Mouse (Mus musculus) layer of hippocampus, adult 18-20 months (tissue): ENCODE measurements around the gene Ddit4. TPM values are rescaled to one million over a fixed set of nuclear protein-coding genes. Genes with fewer than 3 reads are reported as not detected.

Experiments used
- DNase-seq, 2 experiments: peaks; one replicate each; pipeline ENCODE4 v3.0.0; 2022; ENCODE audit warnings: low spot score in 2 of 2
- total RNA-seq, 2 experiments: library from RNA; stranded (reverse); gene quantifications; 2 replicates each; pipeline ENCODE4 v1.2.3; 2021

Ddit4 gene
- total RNA-seq, 2 experiments from 2014 or later: 69.7 to 89.5 TPM

- peak; percentile 54 to 81 for DNase-seq
Observed at GRCm38 (mm10) chr10:59920810-59921681, 30.6 kb downstream of the Ddit4 start.

- DNase-seq: no peak
Observed at GRCm38 (mm10) chr10:59920485-59920809, 31.2 kb downstream of the Ddit4 start.

DNA sequence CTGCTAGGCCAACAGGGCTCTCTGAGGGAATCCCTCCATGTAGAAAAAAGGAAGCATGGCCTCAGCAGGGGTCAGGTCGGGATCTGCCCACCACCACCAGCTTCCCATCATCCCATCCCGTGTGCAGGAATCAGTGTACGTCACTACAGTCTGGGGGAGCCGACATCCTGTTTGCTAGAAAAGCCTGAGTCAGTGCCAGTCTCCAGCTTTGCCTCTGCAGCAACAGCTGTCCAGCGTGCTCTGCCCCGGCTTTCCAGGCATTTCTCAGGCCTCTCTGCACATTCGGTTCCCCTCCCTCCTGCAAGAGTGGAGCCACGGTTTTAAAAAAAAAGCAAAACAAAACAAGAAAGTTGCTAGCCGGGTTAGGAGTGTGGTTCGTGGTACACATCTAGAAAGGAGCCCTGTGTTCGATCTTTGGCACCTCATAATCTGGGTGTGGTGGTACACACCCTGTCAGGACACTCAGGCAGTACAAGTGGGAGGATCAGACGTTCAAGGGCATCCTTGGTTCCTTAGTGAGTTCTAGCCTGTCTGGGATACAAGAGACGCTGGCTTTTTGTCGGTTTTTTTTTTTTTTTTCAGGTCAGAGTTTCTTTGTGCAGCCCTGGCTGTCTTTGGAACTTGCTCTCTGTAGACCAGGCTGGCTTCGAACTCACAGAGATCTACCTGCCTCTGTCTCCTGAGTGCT is 32.0 kb downstream of the Ddit4 start:
- DNase-seq: no peak

GRCm38 (mm10) chr10:59918111-59918510 is 33.5 kb downstream of the Ddit4 start:
- no peak for DNase-seq

- no peak for DNase-seq
Observed at GRCm38 (mm10) chr10:59916649-59917048, 35.0 kb downstream of the Ddit4 start.

DNA sequence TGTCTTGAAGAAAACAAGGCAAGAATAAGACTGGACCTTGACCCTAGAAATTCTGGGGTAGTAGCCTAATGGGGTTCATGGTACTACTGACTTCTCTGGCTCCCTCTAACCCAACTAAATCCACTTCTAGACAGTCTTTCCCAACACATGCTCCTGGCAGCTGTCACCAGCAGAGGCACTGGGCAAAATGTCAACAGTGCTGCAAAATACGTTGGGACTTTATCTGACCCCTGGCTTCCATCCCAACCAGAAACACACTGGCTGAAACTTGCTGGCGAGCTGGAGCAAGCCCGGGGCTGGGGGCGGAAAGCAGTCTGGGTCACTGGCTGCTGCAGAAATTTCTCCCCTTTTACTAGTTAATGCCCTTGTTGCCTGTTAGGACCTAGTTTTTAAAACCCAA is 35.5 kb downstream of the Ddit4 start:
- DNase-seq: no peak

DNA sequence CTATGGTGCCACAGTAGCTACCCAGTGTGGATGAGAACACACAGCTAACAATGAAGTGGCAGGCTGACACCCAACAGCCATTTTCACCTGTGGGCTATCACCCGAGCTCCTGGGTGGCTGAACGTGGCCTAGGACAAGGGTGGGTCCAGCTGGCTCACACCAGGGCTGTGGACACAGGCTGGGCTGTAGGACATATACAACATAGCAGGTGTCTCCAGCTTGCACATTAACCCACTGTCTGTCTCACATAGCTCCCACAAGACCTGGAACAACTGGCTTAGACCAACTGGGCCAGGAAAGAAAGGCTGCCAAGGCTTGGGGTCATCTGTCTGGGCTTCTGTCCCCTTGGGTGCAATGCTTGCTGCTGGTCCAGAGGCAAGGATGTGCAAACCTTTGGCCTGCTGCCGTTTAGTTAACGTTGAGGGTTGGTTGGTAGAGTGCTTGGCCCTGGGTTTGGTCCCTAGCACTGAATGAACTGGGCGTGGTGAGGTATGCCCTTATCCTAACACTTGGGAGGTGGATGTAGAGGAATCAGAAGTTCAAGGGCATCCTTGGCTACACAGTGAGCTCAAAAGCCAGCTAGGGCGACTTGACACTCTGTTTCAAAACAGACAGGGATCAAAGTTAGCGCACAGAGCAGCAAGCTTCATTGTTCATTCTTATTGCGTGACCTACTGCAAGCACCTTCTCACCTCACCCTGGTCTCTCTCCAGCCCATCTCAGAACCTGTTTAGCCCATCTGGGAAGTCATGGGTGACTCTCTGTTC is 36.3 kb downstream of the Ddit4 start:
- DNase-seq: no peak

DNA sequence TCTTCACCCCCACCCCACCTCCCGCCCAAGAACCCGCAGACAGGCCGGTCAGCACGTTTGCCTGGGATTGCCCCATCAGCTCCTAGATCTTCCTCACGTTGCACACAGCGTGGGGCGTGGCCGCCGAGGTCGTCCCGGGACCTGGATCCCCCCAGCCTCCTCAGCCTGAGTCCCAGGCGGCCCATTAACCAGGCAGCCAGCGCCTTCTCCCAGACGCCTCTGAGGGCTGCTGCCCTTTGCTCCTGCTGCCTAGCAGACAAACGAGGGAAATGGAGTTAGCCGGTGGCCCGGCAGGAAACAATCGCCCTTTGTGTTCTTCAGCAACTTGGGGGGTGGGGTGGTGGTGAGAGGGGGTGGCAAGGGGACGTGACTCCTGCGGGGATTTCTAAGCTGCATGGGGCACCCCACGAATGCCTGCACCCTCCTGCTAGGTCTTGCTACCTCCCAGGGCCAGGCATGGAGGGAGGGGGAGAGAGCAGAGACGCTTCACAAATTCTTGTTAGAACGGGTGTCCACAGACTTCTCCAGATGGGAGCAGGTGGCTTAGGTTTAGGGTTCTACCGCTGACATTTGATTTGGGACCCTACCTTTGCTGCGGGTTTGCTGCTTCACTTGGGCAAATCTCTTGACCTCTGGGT is 40.0 kb downstream of the Ddit4 start:
- DNase-seq: no peak

DNA sequence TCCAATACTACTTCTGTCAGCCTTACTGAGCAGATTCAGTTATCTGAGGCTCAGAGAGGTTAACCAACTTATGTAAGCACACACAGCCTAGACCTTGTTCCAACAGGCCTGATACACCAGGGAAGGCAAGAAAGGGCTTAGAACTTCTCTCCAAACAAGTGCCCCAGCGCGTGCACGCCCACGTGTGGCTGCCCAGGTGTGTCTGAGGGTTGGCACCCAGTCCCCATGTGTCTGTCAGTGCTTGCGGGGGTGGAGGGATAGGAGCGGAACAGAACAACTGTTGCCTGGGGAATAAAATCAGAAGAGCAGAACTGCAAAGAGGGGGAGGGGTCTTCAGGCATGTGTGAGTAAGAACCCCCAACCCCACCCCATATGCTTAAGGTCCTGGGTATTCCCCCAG is 40.5 kb downstream of the Ddit4 start:
- peak in 1 of 2 experiments; percentile 63 for DNase-seq

GRCm38 (mm10) chr10:59909357-59909847 is 42.2 kb downstream of the Ddit4 start:
- DNase-seq: no peak

- no peak for DNase-seq
Observed at GRCm38 (mm10) chr10:59908776-59909315, 42.8 kb downstream of the Ddit4 start.

- DNase-seq: no peak
Observed at GRCm38 (mm10) chr10:59907695-59908299, 43.8 kb downstream of the Ddit4 start.

DNA sequence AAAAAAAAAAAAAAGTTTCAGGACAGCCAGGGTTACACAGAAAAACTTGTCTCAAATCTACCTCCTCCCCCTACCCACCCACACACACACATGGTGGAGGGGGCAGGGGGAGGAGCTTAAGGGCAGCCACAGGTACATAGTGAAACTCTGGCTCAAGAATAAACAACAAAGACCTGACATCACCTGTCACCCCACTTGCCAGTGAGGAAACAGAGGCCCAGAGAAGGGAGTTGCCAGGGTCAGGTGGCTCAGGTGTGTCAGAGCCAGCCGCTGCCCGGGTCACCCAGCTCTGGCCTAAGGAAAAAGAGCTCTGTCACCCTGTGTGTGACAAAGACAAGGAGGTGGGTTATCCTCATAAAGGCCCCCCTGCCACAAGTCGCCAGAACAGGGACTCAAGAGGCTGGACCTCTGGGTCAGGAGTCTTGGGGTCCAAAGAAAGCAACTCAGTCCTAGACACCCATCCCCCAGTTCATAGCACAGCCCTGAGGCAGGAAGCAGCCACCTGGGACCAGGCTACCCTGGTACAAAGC is 44.5 kb downstream of the Ddit4 start:
- no peak for DNase-seq

DNA sequence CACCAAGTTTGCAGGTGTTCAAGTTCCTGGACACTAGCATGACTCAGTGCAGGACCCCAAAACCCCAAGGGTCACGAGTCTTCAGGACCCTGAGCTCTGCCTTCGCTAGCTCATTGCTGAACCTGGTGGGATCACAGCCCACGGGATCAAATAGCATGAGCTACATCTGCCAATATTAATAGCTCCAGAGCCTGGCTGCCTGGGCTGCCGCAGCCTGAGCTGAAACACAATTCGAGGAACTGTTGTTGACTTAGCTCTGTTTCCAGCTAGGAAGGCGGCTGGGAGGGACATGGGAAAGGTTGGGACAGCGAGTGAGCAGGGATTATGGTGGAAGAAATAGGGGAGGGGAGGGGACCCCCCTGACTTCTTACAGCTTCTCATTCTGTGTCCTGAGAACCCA is 48.5 kb downstream of the Ddit4 start:
- no peak for DNase-seq

GRCm38 (mm10) chr10:59902606-59902990 is 49.0 kb downstream of the Ddit4 start:
- no peak for DNase-seq

- no peak for DNase-seq
Observed at GRCm38 (mm10) chr10:59901986-59902605, 49.5 kb downstream of the Ddit4 start.

DNA sequence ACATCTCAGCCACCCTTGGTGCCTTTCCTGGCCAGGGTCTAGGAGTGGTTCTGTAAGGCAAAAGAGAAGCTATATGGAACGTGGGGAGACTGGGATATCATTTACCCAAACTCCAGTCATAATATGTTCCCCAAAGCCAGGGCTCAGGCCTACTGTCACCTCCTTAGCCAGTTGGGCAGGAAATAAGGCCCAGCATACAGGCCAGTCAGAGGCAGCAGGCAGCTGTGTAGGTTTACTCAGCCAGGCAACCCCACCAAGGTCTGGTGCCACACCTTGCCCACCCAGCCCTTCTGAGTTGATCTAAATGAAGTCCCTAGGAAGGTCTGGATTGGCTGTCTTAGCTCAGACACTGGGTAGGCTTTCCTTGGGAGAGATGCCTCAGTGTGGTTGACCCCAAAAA is 50.2 kb downstream of the Ddit4 start:
- DNase-seq: no peak

- no peak for DNase-seq
Observed at GRCm38 (mm10) chr10:59900939-59901338, 50.7 kb downstream of the Ddit4 start.

DNA sequence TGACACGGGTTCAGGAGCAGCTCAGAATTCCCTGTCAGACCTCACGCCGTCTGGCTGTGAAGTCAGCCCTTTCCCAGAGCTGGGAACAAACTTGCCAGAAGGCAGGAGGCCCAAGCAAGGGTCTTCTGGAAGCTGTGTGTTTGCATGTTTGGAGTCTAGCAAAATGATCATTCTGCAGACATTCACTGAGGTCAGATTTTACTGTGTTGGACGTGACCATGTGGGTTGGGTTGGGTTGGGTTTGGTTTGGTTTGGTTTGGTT is 51.5 kb downstream of the Ddit4 start:
- DNase-seq: no peak
